Mouse (Mus musculus): ENCODE data around the gene Tmem213. TPM values are rescaled to one million over a fixed set of nuclear protein-coding genes. Genes with fewer than 3 reads are reported as not detected.

Tmem213 gene
- polyA plus RNA-seq, 1 experiment = not detected

DNA sequence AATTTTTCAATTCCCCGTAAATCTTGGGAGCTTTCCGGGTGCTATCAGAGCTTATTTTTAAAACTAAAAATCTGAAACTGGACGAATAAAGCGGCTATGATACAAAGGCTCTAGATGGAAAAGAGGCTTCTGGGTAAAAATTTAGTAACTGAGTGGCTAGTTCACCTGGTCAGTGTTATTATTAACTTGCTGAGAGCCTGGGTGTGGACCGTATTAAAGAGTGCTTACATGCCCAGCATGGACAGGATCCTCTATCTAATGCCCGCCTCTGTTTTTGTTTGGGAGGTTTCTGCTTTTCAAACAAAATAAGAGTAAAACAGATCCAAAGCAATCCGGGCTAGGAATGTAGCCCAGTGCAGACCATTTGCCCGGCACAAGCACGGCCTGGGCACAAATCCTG lies 31.3 kb downstream of the Tmem213 start:
- no peak for TF ChIP-seq POLR2A (IDR thresholded peaks at IDR 0.05; ENCODE audit: control insufficient read depth, low read depth, low read length)
- TF ChIP-seq CTCF (IDR thresholded peaks at IDR 0.05; ENCODE audit: control insufficient read depth, insufficient read depth, insufficient replicate concordance, low read depth, low read length) = no peak
- peaks cover 1% of the 10 kb centered on the region; the same call in 1 of the 2 replicates for H3K4me1 ChIP-seq (ENCODE audit: control insufficient read depth, insufficient read depth, low read length)
- H3K27ac ChIP-seq (ENCODE audit: control insufficient read depth, insufficient read depth, low read depth, low read length) = no peak overlapping the region
- H3K36me3 ChIP-seq (ENCODE audit: control insufficient read depth, insufficient read depth, low read length) = no peaks in the 10 kb centered on the region
- H3K27me3 ChIP-seq (ENCODE audit: control insufficient read depth, insufficient read depth, low read length) = no peaks in the 10 kb centered on the region
- H3K4me3 ChIP-seq (ENCODE audit: control insufficient read depth, low read depth, low read length) = no peak overlapping the region

DNA sequence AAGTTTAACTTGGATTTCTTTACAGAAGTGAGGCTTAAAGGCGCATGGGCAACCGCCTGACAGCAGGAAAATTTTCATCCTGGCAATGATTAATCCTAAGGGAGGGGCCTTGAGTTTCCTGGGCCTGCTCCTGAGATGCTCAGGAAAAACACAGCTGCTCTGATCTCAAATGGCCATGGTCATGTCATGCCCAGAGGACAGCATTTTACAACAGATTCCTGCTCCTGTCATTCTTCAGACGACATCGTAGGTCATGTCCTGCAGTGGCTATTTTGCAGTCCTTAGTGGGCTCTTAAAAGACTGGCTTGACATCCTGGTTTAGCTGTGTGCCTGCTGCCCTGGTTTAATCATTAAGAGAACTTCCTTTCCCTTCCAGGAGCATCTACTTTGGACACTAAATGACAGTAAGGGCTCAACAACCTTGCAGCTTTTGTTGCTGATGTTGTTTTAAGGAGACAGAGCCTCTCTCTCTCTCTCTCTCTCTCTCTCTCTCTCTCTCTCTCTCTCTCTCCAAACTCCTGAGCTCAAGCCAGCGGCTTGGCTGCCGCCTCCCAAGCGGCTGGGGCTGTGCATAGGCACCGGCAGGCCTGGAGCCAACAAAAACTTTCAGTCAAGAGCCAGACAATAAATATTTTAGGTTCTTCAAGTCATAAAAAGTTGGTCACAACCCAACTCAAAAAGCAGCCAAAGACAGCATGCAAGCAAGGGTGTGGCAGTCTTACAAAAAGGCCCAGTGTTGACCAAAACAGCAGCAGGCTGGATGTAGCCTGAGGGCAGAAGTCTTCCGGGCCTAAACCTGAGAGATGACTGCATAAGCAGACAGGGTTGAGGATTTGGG lies 35.3 kb downstream of the Tmem213 start:
- Histone ChIP-seq H3K4me1 (ENCODE audit: control insufficient read depth, insufficient read depth, low read length) (peaks cover 2% of the 10 kb centered on the region; the same call in 1 of the 2 replicates), H3K4me3 (ENCODE audit: control insufficient read depth, low read depth, low read length) (no peak overlapping the region), H3K36me3 (ENCODE audit: control insufficient read depth, insufficient read depth, low read length) (no peaks in the 10 kb centered on the region), H3K27ac (ENCODE audit: control insufficient read depth, insufficient read depth, low read depth, low read length) (no peak overlapping the region), H3K27me3 (ENCODE audit: control insufficient read depth, insufficient read depth, low read length) (no peaks in the 10 kb centered on the region)
- TF ChIP-seq CTCF (IDR thresholded peaks at IDR 0.05; ENCODE audit: control insufficient read depth, insufficient read depth, insufficient replicate concordance, low read depth, low read length) (no peak), POLR2A (IDR thresholded peaks at IDR 0.05; ENCODE audit: control insufficient read depth, low read depth, low read length) (no peak)

DNA sequence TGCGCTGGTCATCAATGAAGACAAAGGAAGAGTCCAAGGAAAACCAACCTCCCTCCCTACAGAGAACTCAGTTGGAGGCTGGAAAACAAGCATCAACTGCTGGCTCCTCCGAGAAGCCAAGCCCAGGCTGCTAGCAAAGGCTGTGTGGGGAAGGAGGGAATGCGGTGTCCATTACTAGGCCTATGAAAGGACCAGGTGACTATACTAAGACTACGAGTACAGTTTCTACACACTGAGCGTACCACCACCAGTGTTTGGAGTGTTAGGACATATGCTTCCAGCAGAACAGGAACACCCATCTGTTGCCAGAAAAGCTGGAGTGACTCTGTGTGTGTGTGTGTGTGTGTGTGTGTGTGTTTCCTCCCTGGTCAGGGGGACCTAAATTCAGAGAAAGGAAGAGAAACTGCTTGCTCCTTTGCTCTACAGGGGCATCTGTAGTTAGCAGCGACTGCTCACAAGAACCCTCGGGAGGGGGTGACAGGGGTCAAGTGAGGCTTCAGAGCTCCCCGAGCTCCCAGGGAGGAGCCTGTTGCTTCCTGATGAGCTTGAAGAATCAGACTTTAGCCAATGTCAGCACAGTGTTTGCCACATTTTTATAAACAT lies 36.5 kb downstream of the Tmem213 start:
- Histone ChIP-seq H3K27me3 (ENCODE audit: control insufficient read depth, insufficient read depth, low read length) (no peaks in the 10 kb centered on the region), H3K4me1 (ENCODE audit: control insufficient read depth, insufficient read depth, low read length) (peaks cover 2% of the 10 kb centered on the region; the same call in 1 of the 2 replicates), H3K4me3 (ENCODE audit: control insufficient read depth, low read depth, low read length) (no peak overlapping the region), H3K36me3 (ENCODE audit: control insufficient read depth, insufficient read depth, low read length) (no peaks in the 10 kb centered on the region), H3K27ac (ENCODE audit: control insufficient read depth, insufficient read depth, low read depth, low read length) (no peak overlapping the region)
- TF ChIP-seq CTCF (IDR thresholded peaks at IDR 0.05; ENCODE audit: control insufficient read depth, insufficient read depth, insufficient replicate concordance, low read depth, low read length) (no peak), POLR2A (IDR thresholded peaks at IDR 0.05; ENCODE audit: control insufficient read depth, low read depth, low read length) (no peak)

DNA sequence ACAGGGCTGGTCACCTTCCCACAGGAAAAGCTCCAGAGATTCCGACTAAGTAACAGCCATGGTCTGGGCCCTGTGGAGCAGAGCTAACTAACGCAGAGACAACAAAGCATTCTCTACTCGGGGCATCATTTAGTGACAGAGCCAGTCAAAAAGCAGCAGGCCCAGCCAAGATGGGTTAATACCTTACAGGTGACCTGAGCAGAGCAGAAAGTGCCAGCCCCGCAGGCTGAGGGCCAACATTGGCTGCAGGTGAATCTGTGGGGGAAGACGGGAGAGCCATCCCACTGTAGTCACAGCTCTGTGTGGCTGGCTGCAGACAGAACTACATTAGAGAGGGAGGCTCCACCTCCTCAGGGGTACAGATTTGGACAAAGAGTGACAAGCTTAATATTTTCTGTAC lies 38.2 kb downstream of the Tmem213 start:
- no peak overlapping the region for H3K4me3 ChIP-seq (ENCODE audit: control insufficient read depth, low read depth, low read length)
- no peaks in the 10 kb centered on the region for H3K27me3 ChIP-seq (ENCODE audit: control insufficient read depth, insufficient read depth, low read length)
- no peak overlapping the region for H3K27ac ChIP-seq (ENCODE audit: control insufficient read depth, insufficient read depth, low read depth, low read length)
- no peaks in the 10 kb centered on the region for H3K36me3 ChIP-seq (ENCODE audit: control insufficient read depth, insufficient read depth, low read length)
- no peak for TF ChIP-seq POLR2A (IDR thresholded peaks at IDR 0.05; ENCODE audit: control insufficient read depth, low read depth, low read length)
- no peak for TF ChIP-seq CTCF (IDR thresholded peaks at IDR 0.05; ENCODE audit: control insufficient read depth, insufficient read depth, insufficient replicate concordance, low read depth, low read length)
- H3K4me1 ChIP-seq (ENCODE audit: control insufficient read depth, insufficient read depth, low read length) = peaks cover 2% of the 10 kb centered on the region; the same call in 1 of the 2 replicates

DNA sequence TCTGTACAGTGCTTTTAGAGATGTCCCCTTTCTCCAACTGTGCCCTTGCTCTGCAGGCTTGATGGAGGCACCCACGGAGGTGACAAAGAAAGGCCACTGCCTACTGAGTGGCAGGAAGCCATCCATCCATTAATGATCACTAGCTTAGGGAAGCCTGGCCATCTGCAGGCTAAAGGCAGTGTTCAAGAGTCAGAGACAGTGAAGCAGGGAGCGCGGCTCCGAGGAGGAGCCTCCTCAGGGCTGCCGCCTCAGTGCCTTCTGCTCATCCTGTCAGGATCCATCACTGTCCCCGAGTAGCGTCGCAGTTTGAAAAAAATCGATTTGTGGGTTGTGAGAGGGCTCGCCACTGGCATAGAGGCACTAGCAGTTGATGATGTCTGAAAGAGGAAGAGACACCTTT lies 39.6 kb downstream of the Tmem213 start:
- Histone ChIP-seq H3K4me3 (ENCODE audit: control insufficient read depth, low read depth, low read length) (no peak overlapping the region), H3K36me3 (ENCODE audit: control insufficient read depth, insufficient read depth, low read length) (no peaks in the 10 kb centered on the region), H3K27me3 (ENCODE audit: control insufficient read depth, insufficient read depth, low read length) (no peaks in the 10 kb centered on the region), H3K4me1 (ENCODE audit: control insufficient read depth, insufficient read depth, low read length) (peaks cover 2% of the 10 kb centered on the region; the same call in 1 of the 2 replicates), H3K27ac (ENCODE audit: control insufficient read depth, insufficient read depth, low read depth, low read length) (no peak overlapping the region)
- TF ChIP-seq CTCF (IDR thresholded peaks at IDR 0.05; ENCODE audit: control insufficient read depth, insufficient read depth, insufficient replicate concordance, low read depth, low read length) (no peak), POLR2A (IDR thresholded peaks at IDR 0.05; ENCODE audit: control insufficient read depth, low read depth, low read length) (no peak)

DNA sequence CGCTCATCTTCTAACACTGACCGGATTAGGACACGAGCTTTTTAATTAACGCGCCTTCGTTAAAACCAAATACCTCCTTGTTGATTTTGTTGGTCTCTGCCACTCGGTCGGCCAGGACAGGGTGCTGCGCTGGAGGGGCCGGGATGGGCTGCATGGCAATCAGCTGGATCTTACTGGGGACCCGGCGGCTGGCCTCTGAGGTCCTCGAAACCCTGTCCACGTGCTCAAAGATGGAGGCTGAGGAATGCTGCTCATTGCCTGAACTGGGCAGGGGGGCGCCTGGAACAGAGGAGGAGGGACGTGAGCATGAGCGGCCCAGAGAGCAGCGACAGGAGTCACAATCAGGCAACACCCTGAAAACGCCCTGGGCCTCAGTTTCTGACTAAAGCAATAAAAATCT lies 40.4 kb downstream of the Tmem213 start:
- Histone ChIP-seq H3K36me3 (ENCODE audit: control insufficient read depth, insufficient read depth, low read length) (no peaks in the 10 kb centered on the region), H3K27me3 (ENCODE audit: control insufficient read depth, insufficient read depth, low read length) (no peaks in the 10 kb centered on the region), H3K4me1 (ENCODE audit: control insufficient read depth, insufficient read depth, low read length) (peaks cover 2% of the 10 kb centered on the region; the same call in 1 of the 2 replicates), H3K4me3 (ENCODE audit: control insufficient read depth, low read depth, low read length) (no peak overlapping the region), H3K27ac (ENCODE audit: control insufficient read depth, insufficient read depth, low read depth, low read length) (no peak overlapping the region)
- TF ChIP-seq POLR2A (IDR thresholded peaks at IDR 0.05; ENCODE audit: control insufficient read depth, low read depth, low read length) (no peak), CTCF (IDR thresholded peaks at IDR 0.05; ENCODE audit: control insufficient read depth, insufficient read depth, insufficient replicate concordance, low read depth, low read length) (no peak)

DNA sequence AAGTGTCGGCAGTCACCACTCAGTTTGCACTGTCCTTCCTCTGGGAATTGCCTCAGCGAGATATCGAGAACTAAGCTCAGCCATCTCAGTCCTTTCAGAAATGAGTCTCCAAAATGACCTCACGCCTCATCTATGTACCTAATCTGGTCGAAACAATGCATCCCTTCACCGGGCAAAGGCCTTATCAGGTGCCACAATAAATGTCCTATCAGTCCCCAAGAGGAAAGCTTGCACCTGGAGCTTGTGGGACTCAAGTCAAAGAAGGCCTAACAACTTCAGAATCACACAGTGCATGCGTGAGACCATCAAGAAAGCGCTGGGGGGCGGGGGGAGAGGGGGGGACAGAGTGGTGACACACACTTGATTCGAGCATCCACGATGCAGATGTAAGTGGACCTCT lies 43.2 kb downstream of the Tmem213 start:
- TF ChIP-seq POLR2A (IDR thresholded peaks at IDR 0.05; ENCODE audit: control insufficient read depth, low read depth, low read length) (no peak), CTCF (IDR thresholded peaks at IDR 0.05; ENCODE audit: control insufficient read depth, insufficient read depth, insufficient replicate concordance, low read depth, low read length) (no peak)

More for the DNA sequence above, 43.2 kb downstream of the Tmem213 start:
- Histone ChIP-seq H3K4me3 (ENCODE audit: control insufficient read depth, low read depth, low read length) (no peak overlapping the region), H3K36me3 (ENCODE audit: control insufficient read depth, insufficient read depth, low read length) (no peaks in the 10 kb centered on the region), H3K27ac (ENCODE audit: control insufficient read depth, insufficient read depth, low read depth, low read length) (no peak overlapping the region), H3K27me3 (ENCODE audit: control insufficient read depth, insufficient read depth, low read length) (no peaks in the 10 kb centered on the region), H3K4me1 (ENCODE audit: control insufficient read depth, insufficient read depth, low read length) (no peaks in the 10 kb centered on the region)

Measured in testis, adult 2 months (tissue).